Mouse (Mus musculus) myocyte (in vitro differentiated cells): ENCODE measurements at regions not wholly inside any gene's neighbourhood (a gene's known extent, or its start where the extent isn't known, plus 50 kb on each side); places are given as distances from the start of the nearest gene placed in this dataset.

Source experiments
- MYOD1 ChIP-seq, 3 experiments: IDR thresholded peaks; one replicate each; pipeline ENCODE4 v1.6.1; 2011; ENCODE audit warnings: control low read depth in 2 of 3, low read depth in 2 of 3, mild to moderate bottlenecking in 2 of 3, moderate library complexity in 1 of 3; ENCODE audit not compliant: insufficient read length in 2 of 3, control insufficient read depth in 1 of 3
- POLR2AphosphoS2 ChIP-seq: IDR thresholded peaks from one replicate; pipeline ENCODE4 v1.6.1; 2011; ENCODE audit warnings: low read depth, control low read depth; ENCODE audit not compliant: insufficient read length
- TCF12 ChIP-seq: IDR thresholded peaks from one replicate; pipeline ENCODE4 v1.6.1; 2011; ENCODE audit warnings: mild to moderate bottlenecking, control low read depth; ENCODE audit not compliant: poor library complexity, insufficient read depth, severe bottlenecking

GRCm38 (mm10) chr8:8133001-8133785 is 527.8 kb downstream of the Efnb2 start:
- TF ChIP-seq POLR2AphosphoS2 = no peak
- TF ChIP-seq MYOD1 (IDR thresholded peaks at IDR 0.05; ENCODE audit: control insufficient read depth in 1 of 3, insufficient read length in 2 of 3, low read depth in 2 of 3) = no peak
- TF ChIP-seq TCF12 = no peak
